Mouse (Mus musculus) heart, adult 2 months (tissue): ENCODE data around the gene Olfr160. TPM values are rescaled to one million over a fixed set of nuclear protein-coding genes. Genes with fewer than 3 reads are reported as not detected.

Source experiments
- DNase-seq, 2 experiments: peaks; one replicate each; pipeline ENCODE4 v3.0.0; 2021
- H3K27ac ChIP-seq: fragments of 200-600 bp; 2 replicates; pipeline ENCODE4 v1.8.1; 2022
- H3K27me3 ChIP-seq: fragments of 200-500 bp; 2 replicates; pipeline ENCODE4 v1.6.1; 2012; ENCODE audit warnings: mild to moderate bottlenecking, low read length, inconsistent platforms, mixed read lengths; ENCODE audit not compliant: control insufficient read depth, insufficient read depth
- H3K36me3 ChIP-seq: fragments of 200-500 bp; 2 replicates; pipeline ENCODE4 v1.6.1; 2012; ENCODE audit warnings: low read length, inconsistent platforms; ENCODE audit not compliant: control insufficient read depth, insufficient read depth
- H3K4me1 ChIP-seq: fragments of 200-500 bp; 2 replicates; pipeline ENCODE4 v1.6.1; 2011; ENCODE audit warnings: low read length; ENCODE audit not compliant: control insufficient read depth, insufficient read depth
- H3K4me3 ChIP-seq: fragments of 200-600 bp; 2 replicates; pipeline ENCODE4 v1.8.1; 2022
- H3K79me2 ChIP-seq: fragments of 200-500 bp; replicated peaks from 2 replicates; pipeline ENCODE4 v1.6.1; 2012; ENCODE audit warnings: mild to moderate bottlenecking, inconsistent platforms, low read length, moderate library complexity, mixed read lengths; ENCODE audit not compliant: control insufficient read depth, insufficient read depth
- H3K9ac ChIP-seq: fragments of 200-500 bp; 2 replicates; pipeline ENCODE4 v1.6.1; 2012; ENCODE audit warnings: low read depth, mild to moderate bottlenecking, control low read depth, inconsistent platforms, low read length, mixed read lengths
- CTCF ChIP-seq: fragments of 200-600 bp; IDR thresholded peaks from 2 replicates; pipeline ENCODE4 v1.8.1; 2022; ENCODE audit warnings: antibody characterized with exemption, mild to moderate bottlenecking, moderate library complexity
- EP300 ChIP-seq: fragments of 200-500 bp; IDR thresholded peaks from 2 replicates; pipeline ENCODE4 v1.6.1; 2011; ENCODE audit warnings: low read depth, low read length, control low read depth; ENCODE audit not compliant: insufficient read depth
- POLR2A ChIP-seq: fragments of 200-500 bp; IDR thresholded peaks from 2 replicates; pipeline ENCODE4 v1.6.1; 2011; ENCODE audit warnings: mild to moderate bottlenecking, low read depth, low read length, control low read depth; ENCODE audit not compliant: insufficient read depth
- WGBS: fragments of 180-500 bp; shearing (Covaris S2); methylation state at CpG from one replicate; pipeline ENCODE4 v1.1.7; 2018; 5-methylcytosine and 5-hydroxymethylcytosine counted together
- intact Hi-C: fragments of 180-260 bp; cut with DNase I; formaldehyde crosslinking; loops from one replicate; pipeline ENCODE4 v1.15.1; 2025
- polyA plus RNA-seq: library from polyadenylated mRNA; depleted of rRNA; stranded (reverse); fragments of >200 nt; gene quantifications from 2 replicates; pipeline ENCODE4 v1.2.3, GENCODE M21; 2012
- total RNA-seq, 2 experiments: library from RNA; stranded (reverse); gene quantifications; 2 replicates each; pipeline ENCODE4 v1.2.3; 2021

Gene Olfr160
- total and polyA plus RNA-seq, 3 experiments: not detected

DNA sequence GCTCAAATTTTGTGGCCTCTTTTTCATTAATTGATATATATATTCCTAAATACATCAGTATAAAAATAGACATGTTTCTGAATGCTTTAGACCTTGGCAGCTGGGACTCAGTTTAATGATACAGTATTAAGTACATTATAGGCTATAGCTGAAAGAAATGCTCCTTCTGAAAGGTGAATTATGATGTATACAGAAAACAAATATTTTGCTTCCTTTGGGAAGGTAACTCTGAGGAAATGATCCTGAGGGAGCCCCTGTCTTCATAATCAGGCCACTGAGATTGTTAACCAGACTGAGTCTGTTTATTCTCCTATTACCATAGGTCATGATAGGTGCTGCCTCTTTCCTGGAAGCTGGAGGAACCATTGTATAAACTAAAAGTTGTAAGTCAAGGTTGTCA is 28.8 kb upstream of the Olfr160 start, which contains the start of gene Olfr874:
TSS of gene Olfr874 (plus strand) at position 301 of the 400 bp plus-strand sequence.
- H3K27ac ChIP-seq: no peak within 1 kb of the TSS
- H3K9ac ChIP-seq: no peak within 1 kb of the TSS
- no peaks in the 10 kb centered on the region for H3K36me3 ChIP-seq
- no peak for TF ChIP-seq CTCF
- no peak for TF ChIP-seq POLR2A
- TF ChIP-seq EP300: no peak
- intact Hi-C loops: no loop called here
- H3K4me1 ChIP-seq: no peaks in the 10 kb centered on the region
- no peaks in the 10 kb centered on the region for H3K79me2 ChIP-seq
- DNase-seq: no peak
- no peak within 1 kb of the TSS for H3K4me3 ChIP-seq
- no peaks in the 10 kb centered on the region for H3K27me3 ChIP-seq

DNA sequence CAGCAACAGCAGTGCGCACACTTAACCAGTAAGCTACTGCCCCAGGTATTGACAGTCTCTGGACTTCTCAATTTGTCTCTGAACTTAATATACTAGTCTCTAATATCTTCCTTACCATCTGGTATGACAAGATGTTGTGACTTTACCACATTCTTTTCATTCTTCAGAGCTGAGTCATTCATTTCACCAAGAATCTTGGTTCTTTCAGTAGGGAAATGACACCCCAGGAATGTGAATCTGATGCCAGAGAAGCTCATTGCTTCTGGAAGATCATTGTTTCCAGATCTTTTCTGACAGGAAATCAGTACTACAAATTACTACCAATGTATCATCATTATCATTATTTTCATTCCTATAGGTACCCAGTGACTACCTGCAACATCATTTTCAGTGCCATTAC is 18.3 kb upstream of the Olfr160 start:
- no peaks in the 10 kb centered on the region for H3K36me3 ChIP-seq
- no peak for DNase-seq
- TF ChIP-seq CTCF: no peak
- no peak overlapping the region for H3K4me3 ChIP-seq
- H3K27me3 ChIP-seq: no peaks in the 10 kb centered on the region
- intact Hi-C loops: no loop called here
- H3K79me2 ChIP-seq: no peaks in the 10 kb centered on the region
- no peaks in the 10 kb centered on the region for H3K4me1 ChIP-seq
- WGBS: 97% methylated on average over 1 of the region's 1 CpGs
- no peak overlapping the region for H3K9ac ChIP-seq
- H3K27ac ChIP-seq: no peak overlapping the region

DNA sequence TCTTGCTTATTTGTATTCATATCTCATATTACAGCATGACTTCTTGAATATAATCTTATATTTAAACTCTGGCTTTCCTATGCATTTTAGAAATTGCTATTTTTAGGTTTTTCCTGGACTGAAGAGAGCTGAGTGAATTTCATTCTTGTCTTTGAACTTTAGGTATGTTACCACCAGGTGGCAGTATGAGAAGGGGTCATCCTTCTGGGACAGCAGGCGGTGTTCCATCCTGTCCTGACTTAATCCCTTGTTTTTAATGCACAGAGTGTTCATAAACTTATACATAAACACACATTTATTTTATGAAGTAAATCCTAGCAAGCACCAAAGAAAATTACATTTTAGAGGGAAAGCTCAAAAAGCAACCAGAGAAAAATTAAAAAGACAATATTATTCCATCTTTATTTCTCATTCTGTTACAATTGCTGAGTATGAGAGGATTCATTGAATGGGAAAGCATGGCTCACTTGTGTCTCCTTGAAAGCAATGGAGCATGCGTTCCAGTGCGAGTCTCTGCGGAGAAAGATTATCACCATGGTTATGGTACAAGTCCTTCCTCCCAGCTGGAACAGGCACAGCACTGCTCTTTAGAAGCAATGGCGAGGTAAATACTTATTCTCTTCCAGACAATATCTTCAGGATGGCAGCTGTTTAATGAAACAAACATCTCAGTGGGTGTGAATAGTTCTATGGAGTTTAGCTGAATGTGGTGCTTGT is 25.9 kb downstream of the Olfr160 start:
- Histone ChIP-seq H3K9ac (no peak overlapping the region), H3K4me3 (no peak overlapping the region), H3K27me3 (no peaks in the 10 kb centered on the region), H3K27ac (no peak overlapping the region), H3K79me2 (no peaks in the 10 kb centered on the region), H3K4me1 (no peaks in the 10 kb centered on the region), H3K36me3 (no peaks in the 10 kb centered on the region)
- 42% methylated on average over 5 of the region's 5 CpGs for WGBS
- TF ChIP-seq CTCF (peak; percentile 72), POLR2A (no peak)
- intact Hi-C loops: loop anchor here (1.0 kb wide), 1 partner anchor 242 kb away; no protein-coding TSS in a partner anchor
- DNase-seq: no peak

DNA sequence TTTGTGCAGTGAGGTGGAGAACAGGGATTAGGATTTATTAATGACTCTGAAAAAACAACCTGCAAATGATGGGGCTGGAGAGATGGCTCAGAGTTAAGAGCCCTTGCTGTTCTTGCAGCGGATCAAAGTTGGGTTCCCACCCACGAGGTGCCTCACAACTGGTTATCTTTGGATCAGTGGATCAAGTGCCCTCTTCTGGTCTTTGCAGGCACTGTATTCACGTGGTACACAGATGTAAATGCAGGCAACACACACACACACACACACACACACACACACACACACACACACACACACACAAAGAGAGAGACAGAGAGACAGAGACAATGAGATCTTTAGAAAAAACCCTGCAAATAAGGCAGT is 28.1 kb downstream of the Olfr160 start:
- Histone ChIP-seq H3K4me1 (no peaks in the 10 kb centered on the region), H3K36me3 (no peaks in the 10 kb centered on the region), H3K4me3 (no peak overlapping the region), H3K27me3 (no peaks in the 10 kb centered on the region), H3K9ac (no peak overlapping the region), H3K79me2 (no peaks in the 10 kb centered on the region), H3K27ac (no peak overlapping the region)
- TF ChIP-seq CTCF (no peak), POLR2A (no peak), EP300 (no peak)
- DNase-seq: no peak
- intact Hi-C loops: no loop called here
- WGBS: 31% methylated on average over 3 of the region's 3 CpGs

DNA sequence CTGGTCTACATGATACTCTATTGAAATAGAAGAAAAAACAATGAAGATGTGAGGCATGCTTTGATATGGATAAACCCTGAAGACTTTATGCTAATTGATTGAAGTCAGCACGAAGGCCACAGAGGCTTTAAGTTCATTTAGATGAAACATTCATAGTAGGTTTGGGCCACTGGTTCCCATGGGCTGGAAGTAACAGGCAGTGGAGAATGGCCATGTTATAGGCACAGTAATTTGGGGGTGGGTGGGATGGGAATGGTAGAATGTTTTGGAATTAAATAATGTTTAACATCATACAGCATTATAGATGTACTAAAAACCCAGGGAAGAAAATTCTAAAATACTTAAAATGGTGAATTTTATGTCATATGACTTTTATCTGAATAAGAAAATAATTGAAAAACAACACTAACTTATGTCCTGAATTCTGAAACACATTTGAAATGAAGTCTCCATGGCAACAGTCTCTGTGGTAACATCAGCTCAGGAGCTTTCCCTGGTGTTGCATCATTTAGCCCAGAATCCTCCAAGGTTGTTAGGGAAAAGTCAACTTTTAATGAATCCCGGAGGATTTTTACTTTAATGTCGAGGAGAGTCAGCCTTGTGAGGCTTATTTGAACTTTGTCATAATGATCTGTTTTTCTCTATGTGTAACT is 28.6 kb downstream of the Olfr160 start:
- H3K27ac ChIP-seq: no peak overlapping the region
- H3K27me3 ChIP-seq: no peaks in the 10 kb centered on the region
- no peak for TF ChIP-seq CTCF
- H3K79me2 ChIP-seq: no peaks in the 10 kb centered on the region
- H3K4me1 ChIP-seq: no peaks in the 10 kb centered on the region
- no peak overlapping the region for H3K4me3 ChIP-seq
- intact Hi-C loops: no loop called here
- 75% methylated on average over 3 of the region's 3 CpGs for WGBS
- H3K36me3 ChIP-seq: no peaks in the 10 kb centered on the region
- no peak for DNase-seq
- H3K9ac ChIP-seq: no peak overlapping the region

DNA sequence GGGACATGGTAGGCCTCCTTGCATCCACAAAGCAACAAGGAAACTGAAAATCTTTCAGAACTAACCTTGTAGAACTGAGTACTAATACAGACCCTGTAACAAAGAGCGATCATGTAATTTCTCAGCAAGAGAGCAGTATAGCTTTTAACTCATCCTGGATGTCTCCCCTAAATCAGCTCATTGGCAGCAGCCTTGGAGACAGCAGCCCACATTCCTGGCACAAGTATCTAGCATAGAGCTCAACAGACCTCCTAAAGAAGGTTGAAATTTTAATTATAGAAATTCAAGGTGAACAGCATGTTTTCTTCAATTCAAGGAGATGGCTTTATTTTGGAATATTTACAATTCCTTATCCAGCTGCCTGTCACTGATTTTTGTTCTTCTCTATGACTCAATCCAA is 34.9 kb downstream of the Olfr160 start:
- H3K27ac ChIP-seq: no peak overlapping the region
- DNase-seq: no peak
- no peaks in the 10 kb centered on the region for H3K79me2 ChIP-seq
- 94% methylated on average over 1 of the region's 1 CpGs for WGBS
- H3K9ac ChIP-seq: no peak overlapping the region
- no peaks in the 10 kb centered on the region for H3K27me3 ChIP-seq
- no peaks in the 10 kb centered on the region for H3K36me3 ChIP-seq
- no peak overlapping the region for H3K4me3 ChIP-seq
- intact Hi-C loops: no loop called here
- TF ChIP-seq CTCF (no peak), EP300 (no peak), POLR2A (no peak)
- no peaks in the 10 kb centered on the region for H3K4me1 ChIP-seq
